Mouse (Mus musculus) CD4-positive helper T cell, adult 2 months (primary cell): ENCODE measurements around the gene Zan.

Source experiments
- DNase-seq: peaks from one replicate; pipeline ENCODE4 v3.0.0-alpha.2; 2012; ENCODE audit warnings: low read depth, missing footprints, low spot score

Gene Zan

GRCm38 (mm10) chr5:137352011-137352975 lies 124.6 kb downstream of the Zan start:
- DNase-seq, result no peak

GRCm38 (mm10) chr5:137351394-137351793 lies 125.5 kb downstream of the Zan start:
- no peak for DNase-seq

GRCm38 (mm10) chr5:137351058-137351380 lies 125.8 kb downstream of the Zan start:
- no peak for DNase-seq

- DNase-seq, result no peak
Measured at GRCm38 (mm10) chr5:137350205-137351057, 126.4 kb downstream of the Zan start.

GRCm38 (mm10) chr5:137349384-137350204 lies 127.3 kb downstream of the Zan start, which contains the start of gene Ephb4:
TSS of gene Ephb4 (plus strand) at chr5:137350109.
- DNase-seq, result no peak

- DNase-seq, result no peak
Measured at GRCm38 (mm10) chr5:137348482-137349383, 128.1 kb downstream of the Zan start.

- DNase-seq, result no peak
Measured at GRCm38 (mm10) chr5:137347856-137348255, 129.0 kb downstream of the Zan start.

- DNase-seq, result no peak
Measured at GRCm38 (mm10) chr5:137346983-137347382, 129.9 kb downstream of the Zan start.

- no peak for DNase-seq
Measured at GRCm38 (mm10) chr5:137346388-137346787, 130.5 kb downstream of the Zan start.

- DNase-seq, result peak; percentile 46
Measured at GRCm38 (mm10) chr5:137345821-137346220, 131.0 kb downstream of the Zan start.

GRCm38 (mm10) chr5:137343869-137344268 lies 133.0 kb downstream of the Zan start:
- DNase-seq, result no peak

GRCm38 (mm10) chr5:137343412-137343811 lies 133.5 kb downstream of the Zan start:
- DNase-seq, result no peak

- no peak for DNase-seq
Measured at GRCm38 (mm10) chr5:137342407-137343012, 134.4 kb downstream of the Zan start.

- DNase-seq, result no peak
Measured at GRCm38 (mm10) chr5:137340222-137340621, 136.6 kb downstream of the Zan start.

- no peak for DNase-seq
Measured at GRCm38 (mm10) chr5:137339290-137339979, 137.4 kb downstream of the Zan start.

- DNase-seq, result no peak
Measured at GRCm38 (mm10) chr5:137338663-137339289, 138.1 kb downstream of the Zan start.

GRCm38 (mm10) chr5:137338256-137338655 lies 138.6 kb downstream of the Zan start:
- peak; percentile 72 for DNase-seq

GRCm38 (mm10) chr5:137337190-137337589 lies 139.7 kb downstream of the Zan start:
- no peak for DNase-seq

GRCm38 (mm10) chr5:137335066-137335465 lies 141.8 kb downstream of the Zan start:
- no peak for DNase-seq
